Mouse (Mus musculus) G1E (cell line): ENCODE results near the gene Zic4. TPM values are rescaled to one million over a fixed set of nuclear protein-coding genes. Genes with fewer than 3 reads are reported as not detected.

Source experiments
- ATAC-seq: 2 replicates; pipeline ENCODE4 v1.8.0; 2016; ENCODE audit warnings: mild to moderate bottlenecking; ENCODE audit not compliant: insufficient number of reproducible peaks, poor library complexity, low FRiP score, severe bottlenecking; ENCODE audit errors: extremely low read depth
- DNase-seq: peaks from one replicate; pipeline ENCODE4 v3.0.0; 2012; ENCODE audit warnings: low spot score
- H3K27me3 ChIP-seq: 2 replicates; pipeline ENCODE4 v1.6.1; 2012; ENCODE audit warnings: mild to moderate bottlenecking, low read length, inconsistent platforms; ENCODE audit not compliant: insufficient read depth
- H3K36me3 ChIP-seq: replicated peaks from 2 replicates; pipeline ENCODE3; 2012; ENCODE audit warnings: mild to moderate bottlenecking, inconsistent platforms
- H3K4me1 ChIP-seq: 2 replicates; pipeline ENCODE4 v1.6.1; 2012; ENCODE audit warnings: low read depth, low read length, inconsistent platforms, mixed read lengths; ENCODE audit not compliant: insufficient read depth
- H3K4me3 ChIP-seq: 2 replicates; pipeline ENCODE4 v1.5.1; 2012; ENCODE audit warnings: low read depth, mild to moderate bottlenecking, inconsistent platforms, low read length, moderate library complexity, mixed read lengths
- H3K9me3 ChIP-seq: replicated peaks from 2 replicates; pipeline ENCODE4 v1.6.1; 2012; ENCODE audit warnings: inconsistent platforms
- CTCF ChIP-seq: IDR thresholded peaks from 2 replicates; pipeline ENCODE4 v1.5.1; 2012; ENCODE audit warnings: low read depth, low read length, inconsistent platforms, mixed read lengths
- GATA1 ChIP-seq: IDR thresholded peaks from 2 replicates; pipeline ENCODE4 v1.6.1; 2012; ENCODE audit warnings: borderline replicate concordance, low read length, inconsistent platforms, mixed read lengths
- GATA2 ChIP-seq: IDR thresholded peaks from 2 replicates; pipeline ENCODE4 v1.6.1; 2012; ENCODE audit warnings: low read depth, low read length, inconsistent platforms, borderline replicate concordance
- POLR2AphosphoS5 ChIP-seq: IDR thresholded peaks from 2 replicates; pipeline ENCODE4 v1.6.1; 2012; ENCODE audit warnings: low read depth, low read length, inconsistent platforms; ENCODE audit not compliant: insufficient replicate concordance
- TAL1 ChIP-seq: conservative IDR thresholded peaks from 2 replicates; pipeline ENCODE4 v1.6.1; 2012; ENCODE audit warnings: low read depth, low read length, inconsistent platforms, mixed read lengths
- polyA plus RNA-seq: library from polyadenylated mRNA; stranded (reverse); fragments of >175 nt; gene quantifications from 2 replicates; pipeline ENCODE4 v1.2.3, GENCODE M21; 2012
- total RNA-seq, 2 experiments: library from RNA; stranded (forward) in 1 of 2; stranded (reverse) in 1 of 2; fragments of 200-1000 nt in 1 of 2; fragments of >200 nt in 1 of 2; fragmentation: Nextera tagmentation in 1 of 2; gene quantifications; 2 replicates each; pipeline ENCODE4 v1.2.3; 2014 to 2017

Gene Zic4
- total and polyA plus RNA-seq, 3 experiments, result 0.16 TPM; not detected in 2

DNA sequence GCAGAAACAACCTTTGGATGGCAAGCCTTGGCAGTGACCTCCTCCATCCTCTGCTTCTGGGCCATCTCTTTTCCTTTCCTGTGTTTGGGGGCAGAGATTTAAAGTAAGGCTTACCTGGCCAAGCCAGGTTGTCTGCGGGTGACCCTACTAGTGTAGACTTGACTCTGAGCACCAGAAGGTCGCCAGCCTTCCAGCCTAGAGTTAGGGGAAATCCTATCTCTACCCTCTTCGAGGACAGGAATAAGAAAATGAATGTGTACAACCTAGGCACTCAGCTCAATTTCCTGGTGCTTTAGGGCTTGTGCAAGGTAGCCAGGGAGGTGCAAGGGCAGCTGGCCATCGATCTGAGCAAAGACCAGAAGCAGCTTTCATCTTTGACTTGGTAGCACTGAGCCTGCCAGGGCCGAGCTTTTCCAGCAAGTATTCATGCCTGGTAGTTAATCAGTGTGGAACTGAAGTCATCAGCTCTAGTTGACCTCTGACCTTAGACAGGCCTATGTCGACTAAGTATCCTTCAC, 8.0 kb downstream of the Zic4 start:
- Histone ChIP-seq H3K4me3 (no peak overlapping the region), H3K9me3 (peaks cover 42% of the 10 kb centered on the region), H3K27me3 (no peaks in the 10 kb centered on the region), H3K36me3 (no peaks in the 10 kb centered on the region), H3K4me1 (no peaks in the 10 kb centered on the region)
- ATAC-seq (no peak), DNase-seq (no peak)
- no peak for TF ChIP-seq CTCF

DNA sequence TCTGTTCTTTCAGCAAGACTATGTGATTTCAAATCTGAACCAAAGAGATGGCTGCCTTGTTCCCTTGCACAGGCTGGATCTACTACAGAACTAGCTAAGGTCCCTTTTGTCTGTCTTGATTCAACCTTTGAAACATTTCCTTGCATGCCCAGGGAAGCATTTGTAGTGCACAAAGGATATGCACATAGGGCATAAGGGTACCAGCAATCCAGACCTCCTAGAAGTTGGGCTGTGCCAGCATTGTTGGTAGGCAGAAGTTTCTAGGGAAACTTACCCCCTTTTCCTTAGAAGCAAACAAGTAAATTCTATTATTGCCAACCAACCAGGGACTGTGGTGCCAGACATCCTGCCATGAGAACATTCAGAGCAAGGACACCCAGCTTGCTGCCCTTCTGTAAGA, 8.8 kb downstream of the Zic4 start:
- Histone ChIP-seq H3K4me1 (no peaks in the 10 kb centered on the region), H3K27me3 (no peaks in the 10 kb centered on the region), H3K4me3 (no peak overlapping the region), H3K36me3 (no peaks in the 10 kb centered on the region), H3K9me3 (peaks cover 38% of the 10 kb centered on the region)
- DNase-seq (no peak), ATAC-seq (no peak)
- TF ChIP-seq CTCF, result no peak
- no peak for TF ChIP-seq TAL1
- TF ChIP-seq POLR2AphosphoS5, result no peak
- TF ChIP-seq GATA2, result no peak
- TF ChIP-seq GATA1, result no peak

DNA sequence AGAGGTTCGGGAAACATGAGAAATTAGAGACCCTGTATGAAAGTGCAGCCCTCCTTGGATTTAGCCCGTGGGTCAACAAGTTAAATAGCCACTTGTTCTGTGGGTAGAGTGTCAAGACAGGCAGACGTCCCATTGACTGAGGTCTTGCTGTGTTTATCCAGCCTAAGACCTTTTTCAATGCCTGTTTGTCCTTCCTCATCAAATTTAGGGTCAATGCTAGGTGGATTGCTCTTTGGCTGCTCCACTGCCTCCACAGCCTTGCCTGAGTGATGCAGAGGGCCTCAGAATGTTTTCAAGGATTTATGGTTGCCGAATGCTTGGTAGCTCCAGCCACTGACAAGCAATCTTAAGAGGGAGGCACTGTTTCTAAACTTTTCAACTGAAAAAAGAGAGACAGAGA, 9.4 kb downstream of the Zic4 start:
- Histone ChIP-seq H3K36me3 (no peaks in the 10 kb centered on the region), H3K9me3 (peaks cover 37% of the 10 kb centered on the region), H3K4me1 (no peaks in the 10 kb centered on the region), H3K4me3 (no peak overlapping the region), H3K27me3 (no peaks in the 10 kb centered on the region)
- ATAC-seq, result no peak
- no peak for DNase-seq
- TF ChIP-seq TAL1, result no peak
- TF ChIP-seq GATA1, result no peak
- TF ChIP-seq POLR2AphosphoS5, result no peak
- TF ChIP-seq GATA2, result no peak
- TF ChIP-seq CTCF, result no peak

DNA sequence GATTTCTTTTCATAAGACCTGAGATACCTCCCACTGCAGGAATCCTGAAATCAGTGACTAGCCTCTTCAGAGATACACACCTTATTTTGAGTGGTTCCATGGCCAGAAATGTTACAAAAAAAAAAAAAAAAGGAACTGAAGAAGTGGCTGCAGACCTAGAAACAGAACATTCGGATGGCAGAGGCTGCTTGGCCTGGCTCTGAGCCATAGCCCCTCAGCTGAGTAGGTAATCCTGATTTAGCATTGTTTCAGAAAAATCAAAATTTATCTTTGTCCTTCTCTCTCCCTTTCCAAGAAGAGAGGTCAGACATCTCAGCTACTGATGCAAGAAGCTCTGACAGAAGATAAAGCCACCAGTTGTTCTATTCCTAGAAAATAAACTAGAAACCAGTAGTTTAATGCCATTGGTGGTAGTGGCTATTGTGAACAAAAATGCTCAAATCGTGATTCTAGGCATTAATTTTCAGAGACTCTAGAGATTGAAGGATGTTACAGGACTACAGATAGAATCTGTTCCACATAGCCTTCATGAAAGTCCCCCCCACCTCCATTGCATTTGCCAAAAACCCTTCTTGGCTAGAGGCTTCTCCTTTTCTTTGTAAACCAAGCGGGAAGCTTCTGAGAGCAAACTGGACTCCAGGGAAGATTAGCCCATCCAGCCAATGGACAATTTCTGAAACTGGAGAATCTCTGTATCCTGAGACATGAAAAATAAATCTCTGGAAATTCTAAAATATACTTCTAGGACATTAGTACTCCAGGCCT, 11.8 kb downstream of the Zic4 start:
- Histone ChIP-seq H3K4me3 (no peak overlapping the region), H3K36me3 (no peaks in the 10 kb centered on the region), H3K4me1 (no peaks in the 10 kb centered on the region), H3K27me3 (no peaks in the 10 kb centered on the region), H3K9me3 (peaks cover 46% of the 10 kb centered on the region)
- no peak for ATAC-seq
- DNase-seq, result no peak
- no peak for TF ChIP-seq TAL1
- TF ChIP-seq GATA2, result no peak
- TF ChIP-seq GATA1, result no peak
- TF ChIP-seq CTCF, result no peak
- TF ChIP-seq POLR2AphosphoS5, result no peak

- no peak for ATAC-seq
- no peak for DNase-seq
- H3K27me3 ChIP-seq, result no peaks in the 10 kb centered on the region
- no peaks in the 10 kb centered on the region for H3K4me1 ChIP-seq
- TF ChIP-seq POLR2AphosphoS5 (no peak), GATA2 (no peak), GATA1 (no peak), CTCF (no peak), TAL1 (no peak)
- no peaks in the 10 kb centered on the region for H3K36me3 ChIP-seq
- no peak overlapping the region for H3K4me3 ChIP-seq
- peaks cover 43% of the 10 kb centered on the region for H3K9me3 ChIP-seq
Measured at GRCm38 (mm10) chr9:91374665-91375064, 12.5 kb downstream of the Zic4 start.

- TF ChIP-seq CTCF, result no peak
- no peak for TF ChIP-seq GATA2
- no peak for TF ChIP-seq POLR2AphosphoS5
- TF ChIP-seq GATA1, result no peak
- TF ChIP-seq TAL1, result no peak
- DNase-seq (no peak), ATAC-seq (no peak)
- H3K36me3 ChIP-seq, result no peaks in the 10 kb centered on the region
- no peak overlapping the region for H3K4me3 ChIP-seq
- no peaks in the 10 kb centered on the region for H3K4me1 ChIP-seq
- H3K27me3 ChIP-seq, result no peaks in the 10 kb centered on the region
- H3K9me3 ChIP-seq, result peaks cover 44% of the 10 kb centered on the region
Measured at GRCm38 (mm10) chr9:91377036-91377872, 15.0 kb downstream of the Zic4 start.
